In genomic region chr5:136566001-136566811, GRCm38 (mm10) we compare ENCODE assay signal across 8 mouse cellular contexts. TPM values are rescaled to one million over a fixed set of nuclear protein-coding genes. Genes with fewer than 3 reads are reported as not detected.
DNase-seq lines count a peak whose midpoint lies in the region; ATAC-seq and TF ChIP-seq lines count a peak whose summit lies in the region.

No protein-coding gene starts in this region.

- peak overlapping the region; percentile 92 for H3K27ac ChIP-seq in cortical plate, adult 2 months (ENCODE audit: insufficient read depth, low read length)
- peak overlapping the region; percentile 91 for H3K27ac ChIP-seq in hindbrain, postnatal 0 days

- no peaks in the 10 kb centered on the region for H3K36me3 ChIP-seq in hindbrain, postnatal 0 days (ENCODE audit: insufficient read depth, low read length)
- no peaks in the 10 kb centered on the region for H3K36me3 ChIP-seq in megakaryocyte, embryonic 14.5 days (replicated peaks; ENCODE audit: low read length)

- H3K4me1 ChIP-seq in cortical plate, adult 2 months (ENCODE audit: control insufficient read depth, insufficient read depth, low read length): no peaks in the 10 kb centered on the region
- no peaks in the 10 kb centered on the region for H3K4me1 ChIP-seq in hindbrain, postnatal 0 days (ENCODE audit: insufficient read depth, low read length)
- peaks cover 42% of the 10 kb centered on the region for H3K4me1 ChIP-seq in megakaryocyte, embryonic 14.5 days

- no peak for TF ChIP-seq POLR2A in cortical plate, adult 2 months (IDR thresholded peaks at IDR 0.05; ENCODE audit: extremely low read depth, insufficient read depth, low read length)

- TF ChIP-seq CTCF in cortical plate, adult 2 months (IDR thresholded peaks at IDR 0.05; ENCODE audit: extremely low read depth, insufficient read depth, low read length): no peak
- TF ChIP-seq CTCF in hindbrain, postnatal 0 days (IDR thresholded peaks at IDR 0.05; ENCODE audit: low read depth): no peak

- no peaks in the 10 kb centered on the region for H3K9me3 ChIP-seq in hindbrain, postnatal 0 days (ENCODE audit: low read length)
- H3K9me3 ChIP-seq in megakaryocyte, embryonic 14.5 days: no peaks in the 10 kb centered on the region

- H3K4me3 ChIP-seq in cortical plate, adult 2 months (ENCODE audit: insufficient read depth, low read length): peak overlapping the region; percentile 94
- H3K4me3 ChIP-seq in hindbrain, postnatal 0 days (ENCODE audit: low read length): peak overlapping the region; percentile 99
- peak overlapping the region; percentile 98 for H3K4me3 ChIP-seq in megakaryocyte, embryonic 14.5 days (replicated peaks)

- peak; percentile 68 for DNase-seq in gastrocnemius, postnatal 10 days
- DNase-seq in hindbrain, postnatal 0 days (ENCODE audit: low spot score): peak; percentile 72
- peak; percentile 43 to 54 for DNase-seq in left cerebral cortex, postnatal 25 days (ENCODE audit: low spot score in 2 of 2)
- DNase-seq in right cerebral cortex, postnatal 10 days (ENCODE audit: low spot score in 2 of 2): peak; percentile 55 to 68
- peak; percentile 74 for DNase-seq in urinary bladder, adult 2 months (ENCODE audit: low spot score)

- peak; percentile 1 for ATAC-seq in activated CD4-positive, CD25-positive, alpha-beta regulatory T cell, adult 4 months
- ATAC-seq in hindbrain, postnatal 0 days: peak; percentile 36; the same call in 1 of the 2 replicates

- peak overlapping the region; percentile 94 for H3K9ac ChIP-seq in hindbrain, postnatal 0 days (replicated peaks; ENCODE audit: low read length)

- 0 out of 2 replicates have a peak, but pooled peaks cover 8% of the 10 kb centered on the region for H3K27me3 ChIP-seq in hindbrain, postnatal 0 days (ENCODE audit: insufficient read depth, low read length)
- H3K27me3 ChIP-seq in megakaryocyte, embryonic 14.5 days (replicated peaks): peaks cover 7% of the 10 kb centered on the region

- intact Hi-C loops in left cerebral cortex, postnatal 25 days (cut with DNase I): loop anchor here (5.0 kb wide), 5 partner anchors 79 to 279 kb away; no protein-coding TSS in a partner anchor

- under 1% methylated on average over 59 of the region's 79 CpGs for WGBS in hindbrain, postnatal 0 days

- peak overlapping the region; percentile 100 for H3K4me2 ChIP-seq in hindbrain, postnatal 0 days (ENCODE audit: low read depth, low read length)

RNA-seq across cellular contexts. Expression of gene Cux1, which starts 1.1 kb away (rescaled TPM):
- polyA plus RNA-seq in activated CD4-positive, CD25-positive, alpha-beta regulatory T cell, adult 4 months (2017; shearing (Covaris generic)): 10 to 100 TPM; 36.1 to 46.2 TPM
- polyA plus RNA-seq in cortical plate, adult 2 months (2012; rRNA removed): 66.5 and 68.0 TPM in 2 replicates
- total RNA-seq in gastrocnemius, postnatal 10 days (2021): 10 to 100 TPM; 87.0 to 97.5 TPM
- 132 and 137 TPM in 2 replicates for total RNA-seq in hindbrain, postnatal 0 days (2014; rRNA removed)
- polyA plus RNA-seq in hindbrain, postnatal 0 days (2015; fragmentation: Nextera tagmentation; extraction: Ambion mirVana): 81.1 and 86.3 TPM in 2 replicates
- 100 to 1,000 TPM; 105 to 121 TPM for total RNA-seq in left cerebral cortex, postnatal 25 days (2021)
- polyA plus RNA-seq in megakaryocyte, embryonic 14.5 days (2012; ENCODE audit: insufficient read depth, low replicate concordance): 29.7 and 39.7 TPM in 2 replicates
- 36.8 and 48.9 TPM in 2 replicates for polyA plus RNA-seq in urinary bladder, adult 2 months (2012; rRNA removed)

Comparison
In these comparisons a context has a peak if more than half of its experiments do, and no peak if none do; other contexts are left out.
1. Peak in every context shown above with its lines: DNase-seq, ATAC-seq, H3K4me3 ChIP-seq and H3K27ac ChIP-seq.